Mouse (Mus musculus) ovary, postnatal 14 days (tissue): ENCODE measurements around the gene Daam1.

Source experiments
- DNase-seq: peaks from one replicate; pipeline ENCODE4 v3.0.0; 2022; ENCODE audit warnings: low spot score

Daam1 gene

GRCm38 (mm10) chr12:71898231-71898630 is 67.4 kb downstream of the Daam1 start:
- no peak for DNase-seq

DNA sequence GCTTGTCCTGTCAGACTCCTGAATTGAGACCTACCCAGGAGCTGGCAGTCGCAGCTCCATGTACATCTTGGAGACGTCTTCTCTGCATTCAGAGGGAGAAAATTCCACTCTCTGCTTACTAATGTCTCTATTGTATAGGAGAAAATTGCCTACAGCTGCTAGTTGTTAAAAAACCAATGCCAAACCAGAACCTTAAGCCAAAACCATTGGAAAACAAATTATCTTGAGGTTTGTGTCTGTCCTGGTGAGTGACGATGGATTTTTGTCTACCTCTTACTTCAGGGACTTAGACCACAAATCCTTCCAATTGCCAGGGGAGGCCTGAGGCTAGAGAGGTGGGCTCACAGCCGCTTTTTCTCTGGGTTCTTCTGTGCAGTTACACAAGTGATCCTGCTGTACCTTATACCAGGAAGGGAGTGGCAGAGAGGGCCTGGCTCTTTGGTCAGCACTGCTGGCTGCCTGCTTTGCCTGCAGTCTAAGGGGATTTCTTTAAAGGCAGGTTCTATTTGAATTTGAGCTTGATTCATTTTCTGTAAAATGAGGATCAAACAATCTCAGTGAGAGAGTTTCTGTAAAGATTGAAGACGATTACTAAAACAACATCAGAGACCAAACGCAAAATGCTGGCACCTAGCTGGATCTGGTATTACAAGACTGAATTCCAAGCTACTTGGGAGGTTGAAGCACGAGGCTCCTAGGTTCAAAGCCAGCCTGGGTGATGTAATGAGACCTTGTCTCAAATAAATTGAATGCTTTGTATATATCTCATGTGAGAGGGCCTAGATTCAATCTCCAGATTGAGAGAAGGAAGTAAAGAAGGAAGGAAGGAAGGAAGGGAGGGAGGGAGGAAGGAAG is 68.0 kb downstream of the Daam1 start:
- DNase-seq: no peak

DNA sequence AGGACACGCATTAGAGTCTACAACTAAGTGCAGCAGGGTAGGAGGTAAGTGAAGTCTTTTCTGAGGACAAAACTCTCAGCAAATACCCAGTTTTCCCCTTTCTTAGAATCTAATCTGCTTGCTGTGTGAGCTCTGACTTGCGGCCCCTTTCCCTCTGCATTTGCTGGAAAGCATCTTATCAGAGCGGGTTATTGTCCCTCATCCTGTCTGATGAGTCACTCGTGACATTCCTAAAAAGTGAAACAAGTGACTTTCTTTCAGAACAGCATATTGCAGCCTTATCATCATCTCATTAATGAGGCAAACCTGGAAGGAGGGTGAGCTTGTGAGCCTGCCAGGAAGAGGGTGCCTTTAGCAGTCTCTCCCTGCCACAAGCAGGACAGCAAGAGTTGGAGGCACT is 68.7 kb downstream of the Daam1 start:
- DNase-seq: no peak

GRCm38 (mm10) chr12:71901211-71901610 is 70.3 kb downstream of the Daam1 start:
- no peak for DNase-seq

GRCm38 (mm10) chr12:71901859-71902258 is 71.0 kb downstream of the Daam1 start:
- no peak for DNase-seq

- no peak for DNase-seq
These were observed 71.4 kb downstream of the Daam1 start for GRCm38 (mm10) chr12:71902317-71902716.

DNA sequence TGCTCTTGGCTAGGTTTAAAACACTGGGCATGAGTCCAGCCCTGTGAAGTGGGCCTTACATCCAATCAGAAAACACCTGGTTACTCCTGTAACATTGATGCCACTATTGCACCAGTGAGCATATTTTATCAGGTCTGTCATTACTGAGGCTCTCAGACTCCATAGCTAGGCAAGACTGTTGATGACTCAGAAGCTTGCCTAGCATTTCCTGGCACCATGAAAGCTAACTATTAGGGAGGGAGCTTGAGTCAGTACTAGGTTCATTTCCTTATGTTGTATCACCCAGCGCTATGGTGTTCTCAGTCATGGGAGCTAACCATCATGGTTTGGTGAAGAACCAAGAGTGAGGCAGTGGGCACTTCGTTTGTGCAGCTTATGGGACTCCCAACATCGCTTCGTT is 72.3 kb downstream of the Daam1 start:
- no peak for DNase-seq

DNA sequence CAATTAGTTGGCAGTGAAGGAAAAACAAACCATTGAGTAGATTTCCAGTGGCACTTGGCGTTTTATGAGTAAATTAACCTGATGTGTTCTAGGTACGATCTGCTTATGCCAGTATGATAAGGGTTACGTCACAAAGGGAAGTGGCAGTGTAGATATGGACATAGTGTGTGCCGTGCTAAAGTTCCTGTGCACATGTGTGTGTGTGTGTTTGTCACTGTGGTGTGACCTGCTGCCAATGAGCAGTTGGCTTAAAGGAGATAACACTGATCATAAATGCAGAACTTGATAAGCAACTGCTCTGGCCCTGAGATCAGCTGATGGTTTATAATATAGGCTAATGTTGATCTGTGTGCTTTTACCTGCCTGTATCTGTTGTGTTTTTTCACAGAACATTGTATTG is 73.4 kb downstream of the Daam1 start:
- no peak for DNase-seq

DNA sequence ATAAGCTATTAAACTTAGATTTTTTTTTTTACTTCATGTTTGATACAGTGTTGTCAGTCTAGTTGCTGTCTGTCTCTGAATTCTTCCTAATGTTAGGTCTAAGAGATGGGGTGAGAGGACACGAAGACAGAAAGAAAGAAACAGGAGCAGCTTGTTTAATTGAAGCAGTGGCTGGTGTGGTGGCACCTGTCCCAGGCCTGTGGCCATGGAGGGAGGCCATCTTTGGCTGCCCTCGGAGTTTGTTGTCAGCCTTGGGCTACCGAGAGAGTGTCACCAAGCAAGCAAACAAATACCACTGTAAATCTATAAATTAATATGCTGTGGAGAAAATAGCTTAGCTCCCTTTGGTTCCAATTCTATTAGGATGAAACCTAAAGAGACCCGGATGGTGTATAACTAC is 74.0 kb downstream of the Daam1 start:
- DNase-seq: no peak

DNA sequence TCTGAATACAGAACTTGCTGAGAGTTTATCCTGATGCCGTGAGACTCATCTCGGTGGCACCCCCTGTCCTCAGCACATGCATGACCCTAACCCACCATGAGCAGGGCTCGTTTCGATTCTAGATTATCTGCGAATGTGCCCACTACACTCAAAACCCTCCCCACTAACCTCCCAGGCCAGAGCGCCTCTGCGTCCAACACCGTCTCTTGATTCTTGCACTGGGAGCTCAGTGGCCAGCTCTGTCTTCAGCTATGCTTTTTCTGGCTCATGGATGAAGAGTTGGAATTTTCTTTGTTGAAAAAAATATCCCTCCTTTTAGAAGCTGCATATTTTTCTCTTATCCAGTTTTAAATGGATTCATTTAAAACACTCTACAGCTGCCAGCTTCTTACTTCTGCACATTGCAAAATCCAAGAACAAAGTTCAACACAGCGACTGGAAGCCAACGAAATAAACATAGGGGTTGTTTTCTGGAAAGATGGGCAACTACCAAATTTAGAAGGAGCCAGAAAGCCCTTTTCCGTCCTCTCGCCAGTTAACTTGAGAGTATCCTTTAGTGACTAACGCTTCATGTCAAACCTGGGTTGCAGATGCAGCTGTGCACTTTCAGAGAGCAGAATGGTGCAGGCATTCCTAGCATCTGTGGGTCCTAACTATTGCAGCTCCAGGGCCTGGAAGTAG is 74.9 kb downstream of the Daam1 start:
- DNase-seq: no peak

DNA sequence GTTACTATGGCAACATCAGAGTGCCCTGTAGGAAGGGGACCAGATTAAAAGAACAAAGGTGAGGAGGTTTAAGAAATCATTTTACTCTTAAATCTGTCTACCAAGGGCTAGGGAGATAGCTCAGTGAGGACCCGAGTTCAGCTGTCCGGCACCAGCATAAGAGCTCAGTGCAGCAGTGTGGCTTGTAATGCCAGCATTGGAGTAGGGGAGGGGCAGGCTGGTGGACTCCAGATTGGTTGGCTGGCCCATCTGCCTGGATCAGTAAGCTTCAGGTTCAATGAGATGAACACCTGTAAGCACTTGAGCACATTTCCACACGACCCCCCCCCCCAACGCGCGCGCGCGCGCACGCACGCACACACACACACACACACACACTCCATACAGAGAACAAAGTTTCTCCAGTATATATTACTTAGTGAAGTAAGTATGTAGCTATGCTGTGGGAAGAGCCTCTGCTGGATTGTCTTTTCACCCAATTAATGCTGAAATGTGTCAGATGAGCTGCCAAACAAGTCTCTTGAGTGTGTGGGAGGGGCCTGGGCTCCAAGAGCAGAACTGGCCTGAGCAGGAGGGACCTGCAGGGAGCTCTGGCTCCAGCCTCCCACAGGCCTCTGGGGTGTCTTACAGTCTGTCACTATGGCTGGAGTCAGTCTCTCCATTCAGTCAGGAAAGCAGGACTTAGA is 75.8 kb downstream of the Daam1 start:
- DNase-seq: no peak

DNA sequence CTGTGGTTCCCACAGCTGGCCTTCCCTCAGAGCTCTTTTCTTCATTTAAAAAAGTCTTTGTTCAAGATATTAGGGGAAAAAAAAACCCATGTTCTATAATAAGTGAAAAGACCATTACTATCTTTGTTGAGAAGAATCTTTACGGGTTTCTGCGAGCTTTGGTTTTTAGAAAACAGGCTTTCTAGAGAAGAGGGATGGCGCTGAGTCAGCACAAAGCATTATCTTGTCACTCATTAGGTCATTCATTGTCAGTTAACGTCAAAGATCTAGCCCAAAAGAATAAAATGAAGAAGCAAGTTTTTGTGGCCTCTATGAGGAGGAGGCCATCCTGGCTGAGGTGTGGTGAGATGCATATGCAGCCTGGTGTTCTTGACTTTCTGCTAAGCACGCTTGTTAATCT is 78.1 kb downstream of the Daam1 start:
- no peak for DNase-seq

- DNase-seq: no peak
These were observed 79.4 kb downstream of the Daam1 start for GRCm38 (mm10) chr12:71910246-71910645.

- DNase-seq: no peak
These were observed 81.4 kb downstream of the Daam1 start for GRCm38 (mm10) chr12:71912262-71912661.

DNA sequence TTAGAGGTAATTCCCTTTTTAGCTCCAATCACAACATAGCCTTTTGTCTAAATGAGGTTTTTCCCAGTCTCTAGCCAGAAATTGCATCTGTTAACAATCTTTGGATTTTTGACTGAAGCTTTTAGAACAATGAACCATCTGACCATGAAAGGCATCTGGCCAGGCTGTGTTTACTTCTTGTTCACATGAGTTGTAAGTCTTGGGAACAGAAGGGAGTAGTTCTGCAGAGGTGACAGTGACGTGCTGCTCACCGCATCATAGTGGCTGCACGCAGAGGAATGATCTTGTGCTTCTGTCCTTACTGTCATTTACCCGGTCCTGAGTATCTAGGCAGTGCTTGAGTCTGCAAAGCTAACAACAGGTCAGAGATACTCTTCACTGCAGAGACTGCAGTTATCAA is 88.3 kb downstream of the Daam1 start:
- no peak for DNase-seq

DNA sequence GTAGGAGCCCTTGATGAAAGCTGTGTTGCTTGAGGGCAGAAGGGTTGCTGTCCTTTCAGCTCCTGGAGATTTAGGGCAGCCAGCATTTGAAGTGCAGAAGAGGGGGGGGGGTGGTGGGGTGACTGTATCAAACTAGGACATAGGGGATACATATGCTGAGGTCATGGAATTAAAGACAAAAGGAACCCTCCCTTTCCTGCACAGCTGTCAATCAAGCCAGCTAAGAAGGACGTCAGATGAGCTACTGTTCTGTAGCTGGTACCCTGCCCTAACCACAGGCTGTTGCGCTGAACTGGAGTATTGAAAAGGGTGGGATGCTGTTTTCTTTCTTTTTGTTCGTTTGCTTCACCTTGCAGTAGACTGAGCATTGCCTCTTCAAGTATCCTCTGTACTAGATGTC is 89.1 kb downstream of the Daam1 start:
- DNase-seq: no peak

GRCm38 (mm10) chr12:71922827-71923381 is 92.0 kb downstream of the Daam1 start:
- DNase-seq: no peak

- DNase-seq: no peak
These were observed 94.2 kb downstream of the Daam1 start for GRCm38 (mm10) chr12:71924978-71925529.

- no peak for DNase-seq
These were observed 95.3 kb downstream of the Daam1 start for GRCm38 (mm10) chr12:71925990-71926700.

DNA sequence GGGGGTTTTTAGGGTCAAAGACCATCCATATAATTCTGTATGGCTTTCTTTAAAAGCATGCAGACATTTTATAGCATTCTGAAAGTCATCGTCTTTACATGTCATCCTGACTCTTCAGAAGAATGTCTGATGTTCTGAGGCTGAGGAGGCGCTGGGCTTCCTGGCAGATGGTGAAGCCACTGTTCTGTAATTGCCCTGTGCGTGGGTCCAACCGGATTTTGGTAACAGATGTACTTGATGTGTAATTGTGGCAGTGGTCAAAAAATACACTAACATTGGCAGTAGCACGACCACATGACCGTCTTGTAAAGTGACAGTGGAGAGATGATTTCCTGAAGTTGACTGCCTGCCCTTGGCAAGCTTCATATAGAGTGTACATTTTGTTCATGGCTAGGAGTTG is 97.2 kb downstream of the Daam1 start:
- DNase-seq: no peak

DNA sequence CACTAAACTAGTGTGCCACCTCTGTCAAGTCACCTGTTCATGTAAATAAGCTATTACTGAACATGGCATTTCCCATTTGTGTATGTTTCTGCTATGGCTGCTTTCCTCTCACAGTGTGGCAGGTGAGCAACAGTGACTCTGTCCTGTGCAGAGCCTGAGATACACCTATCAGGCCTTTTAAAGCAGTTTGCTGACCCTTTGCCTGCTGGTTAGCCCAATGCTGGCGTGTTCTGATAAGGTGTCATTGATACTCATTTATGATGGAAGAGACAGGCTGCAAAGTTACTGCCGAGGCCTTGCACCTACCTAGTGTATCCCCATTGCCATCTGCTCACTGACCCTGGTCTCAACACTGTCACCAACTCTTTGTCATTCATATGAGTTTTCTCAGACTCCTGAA is 99.0 kb downstream of the Daam1 start:
- DNase-seq: no peak
